Mouse (Mus musculus) embryo, embryonic 11.5 days (tissue): ENCODE data around the gene Glmp.
A peak's percentile ranks its signal among the peaks of the same experiment; 100 is the strongest.
"Not testable (repeated sequence)": the region's sequence is repeated elsewhere in the genome, so short reads cannot be mapped to it uniquely, and the experiment has no call there.

Experiments
- DNase-seq: peaks from one replicate; pipeline ENCODE4 v3.0.0-alpha.2; 2012; ENCODE audit warnings: low read depth, low spot score

Gene Glmp

DNA sequence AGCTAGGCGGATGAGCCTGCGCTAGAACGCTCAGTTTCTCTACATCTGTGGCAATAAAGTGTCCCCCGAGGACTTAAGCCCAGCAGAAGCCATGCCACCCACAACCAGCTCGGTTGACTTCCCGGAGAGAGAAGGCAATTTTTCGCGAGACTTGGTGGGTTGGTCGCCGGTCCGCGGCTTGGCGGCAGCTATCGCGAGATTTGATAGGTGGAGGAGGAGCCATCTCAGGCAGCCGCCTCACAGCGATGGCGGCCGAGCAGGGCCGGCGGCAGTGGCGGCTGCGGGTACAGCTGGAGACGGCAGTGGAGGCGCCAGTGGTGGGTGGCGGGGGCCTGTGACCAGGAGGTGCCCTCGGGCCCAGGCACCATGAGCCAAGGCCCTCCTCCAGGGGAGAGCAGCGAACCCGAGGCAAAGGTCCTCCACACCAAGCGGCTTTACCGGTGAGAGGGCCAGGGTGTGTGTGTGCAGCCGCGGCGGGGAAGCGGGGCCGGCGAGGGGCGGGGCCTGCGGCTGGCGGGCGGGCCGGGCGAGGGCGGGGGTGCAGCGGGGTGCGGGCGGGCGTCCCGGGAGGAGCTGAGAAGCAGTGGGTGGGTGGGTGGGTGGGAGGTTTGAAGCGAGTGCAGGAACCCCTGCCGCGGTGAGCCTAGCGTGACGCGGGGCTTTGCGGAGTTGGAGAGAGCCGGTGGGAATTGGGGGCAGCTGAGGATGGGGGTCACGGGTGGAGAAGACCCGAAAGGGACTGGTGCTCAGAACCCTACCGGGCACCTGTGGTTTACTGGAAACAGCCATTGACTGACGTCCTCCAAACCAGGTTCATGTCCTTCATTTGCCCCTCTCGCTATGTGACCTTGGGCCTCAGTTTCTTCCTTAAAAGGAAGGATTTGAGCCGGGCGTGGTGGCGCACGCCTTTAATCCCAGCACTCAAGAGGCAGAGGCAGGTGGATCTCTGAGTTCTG is 11.5 kb downstream of the Glmp start, which contains the start of the genes Tmem79 and Smg5:
TSS of gene Tmem79 (minus strand) at position 91 of the 956 bp plus-strand sequence.
TSS of gene Smg5 (plus strand) at position 203 of the 956 bp plus-strand sequence.
- peak; percentile 91 for DNase-seq

DNA sequence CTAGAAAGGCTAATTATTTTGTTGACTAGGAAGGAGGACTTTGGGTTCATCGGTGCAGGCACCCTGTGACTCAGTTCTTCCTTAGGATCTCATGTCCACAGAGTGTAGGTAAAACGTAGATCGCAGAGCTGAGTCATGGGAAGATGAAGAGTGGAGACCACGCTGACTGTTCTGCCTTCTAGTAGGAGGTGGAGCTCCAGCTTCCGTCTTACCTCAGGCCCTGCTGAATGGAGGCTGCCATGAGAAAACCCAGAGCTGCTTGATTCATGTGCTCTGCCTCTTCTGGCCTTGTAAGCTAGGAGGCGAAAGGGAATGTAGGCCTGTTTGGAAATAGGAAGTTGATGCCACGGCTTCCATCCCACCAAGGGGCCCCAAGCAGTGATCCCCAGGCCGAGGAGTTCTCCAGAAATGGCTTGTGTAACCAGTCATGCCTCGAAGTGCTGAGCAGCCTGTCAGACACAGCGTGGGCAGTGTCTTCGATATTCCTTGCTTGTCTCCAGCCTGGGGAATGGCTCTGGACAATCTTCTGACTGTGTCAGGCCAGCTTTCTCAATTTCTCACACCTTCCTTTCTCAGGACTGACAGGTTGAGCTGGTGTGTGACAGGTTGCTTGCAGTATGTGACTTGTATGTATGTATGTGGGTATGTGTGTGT is 12.7 kb downstream of the Glmp start:
- DNase-seq: no peak

DNA sequence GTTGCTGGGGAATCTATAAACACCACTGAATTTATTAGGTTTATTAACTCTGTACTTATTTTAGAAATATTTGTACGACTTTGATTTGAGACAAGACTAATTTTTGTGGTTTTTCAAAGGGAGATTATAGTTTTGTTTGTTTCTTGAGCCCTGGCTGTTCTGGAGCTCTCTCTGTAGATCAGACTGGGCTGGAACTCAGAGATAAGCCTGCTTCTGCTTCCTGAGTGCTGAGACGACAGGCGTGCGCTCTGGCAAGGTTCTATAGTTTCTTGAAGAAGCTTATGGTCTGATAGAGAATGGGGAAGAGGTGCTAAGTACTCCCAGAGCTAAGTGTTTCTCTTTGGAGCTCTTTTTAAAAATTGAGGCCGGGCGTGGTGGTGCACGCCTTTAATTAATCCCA is 13.5 kb downstream of the Glmp start:
- DNase-seq: no peak

DNA sequence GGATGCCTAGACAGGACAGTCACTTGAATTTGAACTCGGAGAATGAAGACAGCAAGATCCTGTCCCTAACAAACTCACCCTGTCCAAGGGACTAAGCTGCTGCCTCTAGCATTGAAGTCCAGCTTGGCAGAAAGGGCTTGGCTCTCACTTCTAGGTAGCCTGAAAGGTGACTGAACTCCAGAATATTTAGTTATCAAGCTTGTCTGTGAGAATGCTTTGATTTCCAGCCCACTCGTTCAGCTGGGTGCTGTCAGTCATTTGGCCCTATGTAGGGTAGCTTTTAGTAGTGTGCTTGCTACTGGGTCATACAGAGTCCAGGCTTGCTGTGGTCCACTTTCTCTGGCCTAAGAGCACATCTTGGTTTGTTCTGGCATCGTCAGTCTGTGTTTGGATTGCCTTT is 14.2 kb downstream of the Glmp start:
- DNase-seq: no peak

GRCm38 (mm10) chr3:88350732-88351131 is 25.9 kb downstream of the Glmp start:
- DNase-seq: no peak

DNA sequence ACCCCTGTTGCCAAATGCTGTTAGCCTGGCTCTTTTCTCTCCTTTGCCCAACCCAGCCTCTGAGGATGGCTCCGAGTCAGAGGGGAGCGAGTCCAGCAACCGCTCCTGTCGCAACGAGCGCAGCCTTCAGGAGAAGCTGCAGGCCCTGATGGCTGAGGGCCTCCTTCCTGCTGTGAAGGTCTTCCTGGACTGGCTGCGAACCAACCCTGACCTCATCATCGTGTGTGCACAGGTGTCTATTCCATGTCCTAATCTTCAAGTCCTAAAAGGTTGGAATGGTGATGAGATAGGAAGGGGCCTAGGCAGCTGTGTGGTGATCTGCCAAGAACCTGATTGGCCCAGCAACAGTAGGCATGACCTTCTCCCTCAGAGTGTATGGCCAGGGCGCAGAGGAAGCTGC is 28.1 kb downstream of the Glmp start:
- DNase-seq: no peak

DNA sequence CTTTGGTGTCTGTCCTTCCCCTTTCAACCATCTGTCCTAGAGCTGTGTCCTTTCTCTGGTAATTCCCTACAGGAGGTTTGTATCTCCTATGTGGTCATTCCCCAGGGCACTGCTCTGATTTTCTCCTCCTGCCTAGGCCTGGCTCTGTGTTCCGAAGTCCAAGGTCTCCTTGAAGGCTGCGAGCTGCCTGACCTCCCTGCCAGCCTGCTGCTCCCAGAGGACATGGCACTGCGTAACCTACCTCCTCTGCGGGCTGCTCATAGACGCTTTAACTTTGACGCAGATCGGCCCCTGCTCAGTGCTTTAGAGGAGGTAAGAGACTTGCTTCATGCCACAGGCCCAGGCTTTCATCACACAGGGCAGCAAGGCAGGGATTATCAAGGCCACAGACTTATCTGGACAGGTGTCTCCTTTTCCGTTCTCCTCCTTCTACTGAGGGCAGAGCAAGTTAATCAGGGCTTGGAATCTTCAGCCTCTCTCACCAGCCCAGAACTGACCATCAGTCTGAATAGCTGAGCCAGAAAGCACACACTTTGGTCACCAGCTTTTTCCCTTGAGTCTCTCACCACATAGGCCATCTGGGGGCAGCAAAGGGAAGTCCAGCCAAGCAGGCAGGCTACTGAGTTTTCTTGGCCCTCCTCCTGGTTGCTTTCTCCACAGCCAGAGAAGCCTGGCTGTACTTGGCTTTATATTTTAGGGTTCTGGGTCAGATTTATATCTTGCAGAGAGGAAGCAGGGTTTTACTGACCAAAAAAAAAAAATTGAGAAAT is 29.8 kb downstream of the Glmp start:
- no peak for DNase-seq

DNA sequence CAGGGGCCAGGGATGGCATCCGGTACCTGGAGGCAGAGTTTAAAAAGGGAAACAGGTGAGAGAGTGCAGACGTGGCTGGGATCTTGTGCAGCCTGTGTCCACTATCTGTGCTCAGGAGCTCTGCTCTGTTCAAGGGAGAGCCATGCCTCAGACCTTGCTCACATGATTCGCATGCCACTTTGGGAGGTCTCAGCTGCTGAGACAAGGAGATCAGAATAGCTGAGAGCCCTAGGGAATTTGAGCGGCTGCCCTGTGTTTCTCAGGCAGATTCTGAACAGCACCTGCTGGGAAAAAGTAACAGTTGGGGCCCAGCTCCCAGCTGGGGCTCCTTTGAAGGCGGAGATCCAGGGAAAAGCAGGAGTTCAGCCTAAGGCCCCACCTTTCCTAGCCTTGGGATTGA is 34.8 kb downstream of the Glmp start:
- DNase-seq: no peak

DNA sequence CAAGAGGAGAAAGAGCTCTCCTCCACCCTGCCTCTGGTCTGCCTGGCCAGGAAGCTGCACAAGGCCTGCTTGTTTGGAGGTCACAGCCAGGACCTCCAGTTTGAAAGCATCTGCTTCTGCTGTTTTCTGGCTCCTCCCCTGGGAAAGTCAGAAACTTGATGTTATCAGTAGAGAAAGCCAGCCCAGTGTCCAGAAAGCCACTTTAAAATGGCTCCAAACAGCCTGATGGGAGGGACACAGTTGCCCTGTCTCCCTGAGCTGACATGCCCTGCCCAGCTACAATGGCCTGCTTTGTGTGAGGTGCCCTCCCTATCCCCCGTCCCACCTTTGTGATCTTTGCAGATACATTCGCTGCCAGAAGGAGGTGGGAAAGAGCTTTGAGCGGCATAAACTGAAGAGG is 35.2 kb downstream of the Glmp start:
- no peak for DNase-seq

- DNase-seq: no peak
Observed at GRCm38 (mm10) chr3:88361096-88361495, 36.3 kb downstream of the Glmp start.

DNA sequence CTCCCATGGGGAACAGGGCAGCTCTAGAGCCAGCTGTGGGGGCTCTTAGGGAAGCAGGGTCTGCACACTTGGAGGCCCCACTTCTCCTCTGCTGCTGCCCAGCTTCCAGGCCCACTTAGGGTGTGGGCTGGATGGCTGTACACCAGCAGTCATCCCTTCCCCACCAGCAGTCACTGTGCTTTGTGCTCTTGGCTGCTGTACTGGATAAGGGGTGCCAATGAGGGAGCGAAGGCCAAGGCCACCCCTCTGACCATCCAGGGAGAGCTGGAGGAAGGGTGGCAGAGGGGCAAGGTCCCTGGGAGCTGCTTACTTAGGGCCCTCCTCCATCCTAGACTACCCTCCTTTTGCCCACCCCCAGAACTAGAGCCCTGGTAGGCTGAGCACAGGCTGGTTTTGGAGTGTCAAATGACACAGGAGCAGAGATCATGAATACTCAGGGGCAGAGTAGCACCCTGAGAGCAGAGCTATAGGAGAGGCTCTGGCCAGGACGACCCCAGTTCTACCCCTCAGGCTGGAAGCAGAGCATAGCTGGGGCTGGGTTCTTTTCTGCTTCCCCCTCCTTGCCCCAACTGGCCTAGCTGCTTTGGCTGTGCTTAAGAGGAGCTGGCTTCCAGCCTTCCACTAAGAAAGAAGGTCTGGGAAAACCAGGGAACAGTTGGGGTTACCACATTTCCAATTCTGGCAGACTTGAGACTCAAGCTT is 36.9 kb downstream of the Glmp start:
- no peak for DNase-seq

DNA sequence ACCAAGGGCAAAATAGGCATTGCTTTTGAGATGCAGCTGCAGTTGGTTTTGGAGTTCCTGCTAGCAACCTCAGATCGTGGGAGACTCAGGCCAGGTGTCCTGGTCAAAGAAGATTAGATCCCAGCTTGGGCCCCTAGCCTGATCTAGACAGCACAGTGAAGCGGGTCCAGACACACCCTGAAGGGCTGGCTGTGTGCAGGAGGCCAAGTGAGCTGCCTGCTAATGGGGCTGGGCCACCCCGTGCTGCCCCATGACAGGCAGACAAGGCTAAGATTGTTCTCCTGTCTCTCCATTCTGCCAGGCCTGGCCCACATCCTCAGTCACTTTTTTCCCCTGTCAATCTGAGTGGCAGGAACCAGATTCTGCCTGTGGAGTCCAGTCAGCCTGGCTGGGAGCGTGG is 38.9 kb downstream of the Glmp start:
- no peak for DNase-seq

GRCm38 (mm10) chr3:88364337-88364736 is 39.5 kb downstream of the Glmp start, which contains the start of gene Paqr6:
Paqr6 (plus strand) TSS chr3:88364584.
- no peak for DNase-seq

- DNase-seq: no peak
Observed at GRCm38 (mm10) chr3:88365705-88366361, 41.0 kb downstream of the Glmp start.

- DNase-seq: not testable (repeated sequence)
Observed at GRCm38 (mm10) chr3:88366830-88367428, 42.1 kb downstream of the Glmp start.

- DNase-seq: not testable (repeated sequence)
Observed at GRCm38 (mm10) chr3:88367517-88367916, 42.7 kb downstream of the Glmp start.

DNA sequence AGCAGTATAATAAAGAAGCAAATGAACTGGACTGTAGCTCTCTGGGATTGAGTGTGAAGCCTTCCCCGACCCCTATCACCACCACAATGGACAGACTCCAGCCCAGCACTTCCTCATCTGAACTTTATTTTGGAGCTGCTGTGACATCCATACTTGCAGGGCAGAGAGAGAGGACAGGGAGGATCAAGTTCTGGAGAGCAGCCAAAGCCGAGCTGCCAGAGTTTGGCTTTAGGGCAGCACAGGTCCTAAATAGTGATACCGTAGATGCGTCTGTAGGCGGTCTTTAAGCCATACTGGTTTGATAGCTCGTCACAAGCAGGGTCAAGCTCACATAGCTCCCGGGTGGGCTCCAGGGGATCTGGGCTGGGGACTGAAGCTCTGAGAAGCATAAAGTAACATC is 43.7 kb downstream of the Glmp start:
- DNase-seq: not testable (repeated sequence)

DNA sequence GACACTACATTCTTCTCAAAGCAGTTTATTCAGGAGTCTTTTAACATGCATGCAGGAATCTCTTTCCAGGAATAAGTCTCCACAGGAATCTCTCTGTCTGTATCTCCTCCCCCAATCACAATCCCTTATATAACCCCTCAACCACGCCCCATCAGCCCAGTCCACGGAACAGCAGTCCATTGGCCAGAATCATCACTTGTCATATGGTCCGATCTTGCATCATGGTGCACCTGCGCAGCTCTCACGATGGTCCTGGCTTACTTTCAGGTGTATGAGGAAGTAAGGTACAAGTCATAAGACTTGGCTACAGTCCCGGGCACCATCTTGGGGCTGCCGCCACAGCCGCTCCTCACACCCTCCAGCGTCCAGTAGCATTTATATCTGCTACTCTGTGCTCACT is 47.8 kb downstream of the Glmp start, which contains the start of gene Bglap3:
TSS of gene Bglap3 (minus strand) at position 101 of the 400 bp plus-strand sequence.
- not testable (repeated sequence) for DNase-seq

DNA sequence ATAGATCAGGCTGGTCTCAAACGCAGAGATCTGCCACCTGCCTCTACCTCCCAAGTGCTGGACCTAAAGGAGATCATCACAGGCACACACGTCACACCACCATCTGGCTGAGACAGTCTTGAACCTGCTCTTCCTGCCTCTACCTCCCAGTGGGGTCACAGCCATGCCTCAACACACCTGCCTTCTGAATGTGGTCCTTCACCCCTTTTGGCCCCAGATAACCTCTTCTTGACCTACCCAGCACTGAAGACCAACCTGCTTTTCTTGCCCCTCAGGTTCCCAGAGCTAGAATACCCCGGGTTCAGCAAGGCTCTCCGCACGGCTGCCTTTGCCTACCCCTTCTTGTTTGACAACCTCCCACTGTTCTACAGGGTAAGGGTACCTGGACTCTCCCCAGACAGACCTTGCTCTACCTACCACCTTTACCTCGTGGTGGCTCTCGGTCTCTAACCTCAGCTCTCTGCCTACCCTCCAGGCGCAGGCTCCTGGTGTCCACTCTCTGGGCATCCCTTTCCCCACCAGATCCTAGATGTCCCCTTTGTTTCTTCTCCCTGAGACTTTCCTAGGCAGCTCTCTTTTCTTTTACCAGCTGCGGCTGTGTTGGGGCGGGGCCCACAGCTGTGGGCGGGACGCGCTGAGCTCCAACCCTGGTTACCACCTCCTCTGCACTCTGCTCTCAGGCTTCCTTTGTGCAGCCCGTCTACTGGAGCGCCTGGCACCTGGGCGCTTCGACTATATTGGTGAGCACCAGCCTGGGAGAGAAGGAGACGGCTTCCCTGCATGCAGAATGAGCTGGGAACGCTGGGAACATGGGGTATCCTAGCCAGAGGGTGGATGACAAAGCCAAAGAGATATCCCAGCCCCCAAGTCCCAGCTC is 51.2 kb downstream of the Glmp start:
- peak; percentile 35 for DNase-seq
